ENCODE assay signal across 17 mouse cellular contexts in the genomic region with DNA sequence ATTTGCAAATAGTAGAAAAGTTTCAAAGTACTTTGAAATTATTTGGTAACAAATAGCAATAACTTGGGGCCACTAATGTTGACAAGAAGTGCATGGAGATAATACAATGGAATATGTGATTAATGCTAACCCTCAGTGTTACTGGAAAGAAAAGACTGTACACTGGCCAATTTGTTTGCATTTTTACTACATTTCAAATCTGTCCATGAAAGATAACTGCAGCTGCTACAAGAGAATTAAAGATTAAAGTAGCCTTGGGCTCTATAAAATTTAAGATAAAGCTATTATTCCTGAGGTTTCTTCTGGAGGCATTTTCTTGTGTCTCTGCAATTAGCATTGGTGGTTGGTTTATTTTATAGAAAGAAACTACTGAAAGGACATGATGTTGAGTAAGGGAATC.
DNase-seq lines count a peak whose midpoint lies in the region; TF ChIP-seq lines count a peak whose summit lies in the region.
"Had no signal": no experiment of that assay in that cellular context is flagged by ENCODE, and none has a peak within 500 bp of the region (broad histone marks: within the 10 kb centered on the region; RNA-seq: fewer than 3 reads in every experiment).

No protein-coding gene starts in this region.

- peak; percentile 57 to 61; a peak in 2 of 4 replicates for TF ChIP-seq EP300 in MEL (IDR thresholded peaks at IDR 0.05; ENCODE audit: low read depth in 1 of 2, low read length in 2 of 2)

- no peaks in the 10 kb centered on the region for H3K79me2 ChIP-seq in MEL (ENCODE audit: control insufficient read depth, insufficient read depth, low read length, poor library complexity)

- peak; percentile 9 for DNase-seq in MEL (ENCODE audit: low read depth, low spot score)
- no peak for DNase-seq in gastrocnemius, postnatal 36 days
- DNase-seq: adrenal gland, adult 2 months; adrenal gland, adult 8-10 months; adrenal gland, postnatal 10 days; adrenal gland, postnatal 14 days; adrenal gland, postnatal 25 days; adrenal gland, postnatal 36 days; B cell, adult 2 months; cerebellum, adult 11 months; cerebellum, adult 11-12 months; cerebellum, adult 18-20 months; cerebellum, adult 2 months; cerebellum, adult 8-10 months had no signal

- no peaks in the 10 kb centered on the region for H3K36me3 ChIP-seq in MEL (ENCODE audit: control insufficient read depth in 1 of 2, insufficient read depth in 2 of 2, low read length in 2 of 2)
- H3K36me3 ChIP-seq: G1E had no signal

- no peaks in the 10 kb centered on the region for H3K27me3 ChIP-seq in MEL (ENCODE audit: control insufficient read depth in 1 of 2, insufficient read depth in 2 of 2, low read length in 2 of 2)
- H3K27me3 ChIP-seq: CH12.LX, Patski had no signal

- no peak overlapping the region for H3K9ac ChIP-seq in MEL (ENCODE audit: control insufficient read depth, low read depth, low read length, poor library complexity, severe bottlenecking)

- H3K9me3 ChIP-seq in MEL (replicated peaks; ENCODE audit: insufficient read depth, low read length) = no peaks in the 10 kb centered on the region
- H3K9me3 ChIP-seq: G1E had no signal

- no peak overlapping the region for H3K4me3 ChIP-seq in MEL (ENCODE audit: control insufficient read depth in 1 of 2, insufficient read depth in 1 of 2, low read depth in 2 of 2, low read length in 2 of 2)

- intact Hi-C loops in gastrocnemius, postnatal 36 days (cut with DNase I) = no loop called here

- no peak for TF ChIP-seq CTCF in MEL (IDR thresholded peaks at IDR 0.05 in 2 of 3, conservative IDR thresholded peaks at IDR 0.05 in 1 of 3; ENCODE audit: control insufficient read depth in 1 of 3, insufficient read depth in 1 of 3, low read depth in 2 of 3, low read length in 3 of 3, poor library complexity in 1 of 3, severe bottlenecking in 1 of 3)

- peaks cover 0 to 6% of the 10 kb centered on the region in 2 experiments; a peak in 1 of 4 replicates for H3K4me1 ChIP-seq in MEL (ENCODE audit: control insufficient read depth in 1 of 2, insufficient read depth in 2 of 2, low read length in 2 of 2)

- no peak for TF ChIP-seq RAD21 in MEL (IDR thresholded peaks at IDR 0.05; ENCODE audit: low read depth, low read length)

- no peak for TF ChIP-seq POLR2A in MEL (IDR thresholded peaks at IDR 0.05; ENCODE audit: control insufficient read depth in 1 of 2, insufficient read depth in 1 of 2, low read depth in 1 of 2, low read length in 2 of 2, poor library complexity in 1 of 2)

- H3K27ac ChIP-seq in MEL (ENCODE audit: control insufficient read depth, low read depth, low read length) = no peak overlapping the region

TF ChIP-seq in MEL, 35 proteins besides CTCF, POLR2A, EP300 and RAD21:
- TF ChIP-seq MYC (IDR thresholded peaks at IDR 0.05; ENCODE audit: low read depth, low read length) (no peak), HCFC1 (IDR thresholded peaks at IDR 0.05; ENCODE audit: low read depth, low read length) (no peak), TCF12 (IDR thresholded peaks at IDR 0.05; ENCODE audit: low read depth, low read length) (peak; percentile 76; the same call in 1 of the 2 replicates), RCOR1 (IDR thresholded peaks at IDR 0.05; ENCODE audit: low read depth, low read length) (peak; percentile 30; the same call in 1 of the 2 replicates), GATA1 (IDR thresholded peaks at IDR 0.05; ENCODE audit: low read depth, low read length) (peak; percentile 35; the same call in 1 of the 2 replicates), CHD1 (IDR thresholded peaks at IDR 0.05; ENCODE audit: low read depth, low read length) (no peak), SMC3 (IDR thresholded peaks at IDR 0.05; ENCODE audit: low read depth, low read length) (no peak)
